Mouse (Mus musculus) thymus, postnatal 36 days (tissue): ENCODE results near the gene Srek1.
A peak's percentile ranks its signal among the peaks of the same experiment; 100 is the strongest.

Experiments used
- DNase-seq, 2 experiments: peaks; one replicate each; pipeline ENCODE4 v3.0.0; 2022; ENCODE audit warnings: mixed read lengths in 2 of 2

The Srek1 gene

DNA sequence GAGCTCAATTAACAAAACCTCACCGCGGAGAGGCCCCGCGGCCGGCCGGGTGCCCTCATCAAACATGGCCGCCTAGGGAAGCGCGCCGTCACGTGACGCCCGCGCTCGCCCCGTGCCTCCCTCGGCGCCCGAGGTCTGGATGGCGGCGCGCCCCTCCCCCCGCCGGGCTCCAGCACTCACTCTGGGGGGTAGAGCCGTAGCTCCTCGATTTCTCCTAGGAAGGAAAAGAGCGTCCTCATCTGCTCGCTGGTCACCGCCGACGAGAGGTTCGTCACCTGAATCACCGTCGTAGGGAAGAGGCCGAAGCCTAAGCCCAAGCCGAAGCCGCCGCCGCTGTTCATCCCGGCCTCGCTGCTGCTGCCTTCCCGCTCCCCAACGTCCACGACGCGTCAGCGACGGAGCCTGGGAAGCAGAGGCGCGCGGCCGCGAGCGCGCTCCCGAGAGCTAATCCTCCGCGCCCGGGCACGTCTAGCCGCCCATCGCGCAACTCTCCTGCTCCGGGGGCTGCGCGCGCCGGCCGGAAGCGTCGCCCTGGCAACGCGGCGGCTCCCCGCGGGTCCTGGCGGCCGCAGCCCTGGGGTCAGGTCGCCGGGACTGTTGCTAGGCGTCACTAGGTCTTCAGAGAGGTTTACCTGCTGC, at the start of gene Srek1:
Srek1 (minus strand) TSS at position 490 of the 639 bp plus-strand sequence.
- DNase-seq: peak; percentile 87 to 91

DNA sequence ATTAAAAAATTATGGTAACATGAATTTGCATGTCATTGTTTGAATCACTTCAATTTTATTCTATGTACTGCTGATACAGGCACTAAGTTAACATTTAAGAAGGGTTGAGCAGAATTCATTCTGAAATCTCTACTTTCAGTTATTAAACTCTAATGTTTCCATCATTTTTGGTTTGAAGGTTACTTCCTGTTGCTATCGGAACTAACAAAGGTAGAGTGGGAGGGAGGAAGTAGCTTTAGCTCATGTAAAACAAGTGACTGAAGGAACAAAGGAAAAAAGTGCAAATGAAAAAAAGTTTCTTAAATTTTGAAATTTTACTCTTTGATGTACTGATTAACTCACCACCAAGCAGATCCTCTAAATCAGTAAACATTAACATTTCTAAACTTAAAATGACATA, 47.9 kb upstream of the Srek1 start:
- no peak for DNase-seq

DNA sequence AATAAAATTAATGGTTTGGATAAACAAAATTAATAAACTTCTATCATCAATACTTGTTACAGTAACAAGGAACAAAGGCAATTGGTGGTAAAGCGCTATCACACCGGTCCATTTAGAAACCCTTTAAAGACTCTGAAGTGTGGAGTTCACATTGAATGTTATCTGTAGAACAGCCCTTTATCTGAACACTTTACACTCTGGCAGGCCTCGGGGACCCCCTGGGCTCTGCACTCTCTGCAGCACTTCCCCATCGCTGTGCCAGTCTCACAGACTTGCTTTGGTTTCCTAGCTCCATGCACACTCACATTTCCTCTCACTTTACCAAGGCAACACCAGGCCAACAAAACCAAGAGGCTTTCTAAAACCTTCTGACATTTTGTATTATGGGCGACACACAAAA, 45.0 kb upstream of the Srek1 start:
- no peak for DNase-seq

DNA sequence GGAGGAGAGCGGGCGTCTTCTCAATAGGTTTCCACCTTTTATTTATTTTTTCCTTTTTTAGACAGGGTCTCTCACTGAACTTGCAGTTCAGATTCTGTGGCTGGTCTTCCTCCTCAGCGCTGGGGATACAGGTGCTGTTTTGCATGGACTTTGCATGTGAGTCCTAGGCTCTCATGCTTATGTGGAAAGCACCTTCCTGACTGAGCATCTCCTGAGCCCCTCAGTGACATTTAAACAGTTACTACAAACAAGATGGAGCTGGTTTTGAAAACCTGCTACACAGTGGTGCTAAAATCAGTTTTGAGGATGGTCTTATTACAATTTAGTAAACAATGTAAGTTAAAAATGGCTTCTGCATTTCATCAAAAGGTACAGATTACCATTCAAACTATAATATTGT, 43.5 kb upstream of the Srek1 start:
- DNase-seq: no peak

DNA sequence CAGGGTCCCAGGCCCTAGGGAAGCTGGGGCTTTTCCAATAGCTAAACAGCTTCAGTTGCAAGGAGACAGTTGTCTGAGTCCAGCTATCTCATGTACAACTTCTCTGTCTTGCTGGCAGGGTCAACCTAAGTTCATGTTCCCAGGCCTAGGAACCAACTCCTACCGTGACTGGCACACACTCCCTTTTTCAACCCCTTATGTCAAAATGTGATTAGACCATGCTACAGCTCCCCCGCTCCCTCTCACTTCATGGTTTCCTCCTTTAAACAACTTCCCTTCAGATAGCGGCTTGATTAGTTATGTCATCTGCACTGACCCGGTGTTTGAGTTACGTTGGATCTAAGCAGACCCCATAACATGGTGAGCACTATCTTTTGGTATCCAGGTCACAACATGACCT, 33.1 kb upstream of the Srek1 start:
- no peak for DNase-seq

DNA sequence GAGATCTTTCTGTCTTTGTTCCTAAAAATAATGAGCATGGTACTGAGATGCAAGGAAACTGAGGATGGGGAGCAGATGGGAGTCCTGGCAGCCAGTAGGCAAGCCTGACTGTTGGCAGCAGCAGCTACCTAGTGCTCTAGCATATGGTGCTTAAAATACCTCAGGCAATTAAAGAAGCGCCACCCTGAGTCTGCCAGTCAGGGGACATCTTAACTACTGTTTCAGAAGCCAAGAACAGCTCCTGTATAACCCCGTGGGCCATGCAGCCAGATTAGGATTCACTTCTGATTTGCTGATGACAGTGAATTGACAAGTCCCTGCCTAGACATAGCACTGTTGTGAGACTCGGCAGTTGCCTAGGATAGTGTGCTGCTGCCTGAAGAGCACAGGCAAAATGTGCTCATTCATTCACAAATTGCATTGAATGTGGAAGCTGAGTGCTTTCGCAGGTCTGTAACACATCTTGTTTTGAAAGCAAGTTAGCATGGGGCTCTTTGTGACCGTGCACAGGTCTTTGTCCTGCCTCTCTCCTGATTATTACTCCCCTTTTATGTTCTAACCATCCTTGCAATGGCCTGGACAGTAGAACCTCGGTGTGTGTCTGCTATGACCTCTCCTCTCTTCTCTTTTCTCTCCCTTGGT, 31.9 kb upstream of the Srek1 start:
- no peak for DNase-seq

DNA sequence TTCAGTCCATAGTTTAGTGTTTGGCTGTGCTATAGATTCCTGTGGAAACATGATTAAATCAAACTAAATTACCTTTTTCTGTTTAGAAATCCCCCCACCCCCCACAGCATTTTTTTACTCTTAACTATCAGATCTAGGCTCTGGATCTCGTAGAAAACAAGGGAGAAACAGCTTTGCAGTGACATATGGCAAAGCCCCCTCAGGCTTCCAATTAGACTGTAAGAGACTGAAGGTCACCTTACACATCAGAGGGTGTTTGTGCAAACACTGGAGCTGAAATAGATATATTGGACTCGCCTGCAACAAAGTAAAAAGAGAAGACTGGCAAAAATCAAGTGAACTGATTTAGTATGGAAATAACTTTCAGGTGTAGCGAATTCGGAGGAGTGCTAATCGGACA, 29.3 kb upstream of the Srek1 start:
- no peak for DNase-seq

DNA sequence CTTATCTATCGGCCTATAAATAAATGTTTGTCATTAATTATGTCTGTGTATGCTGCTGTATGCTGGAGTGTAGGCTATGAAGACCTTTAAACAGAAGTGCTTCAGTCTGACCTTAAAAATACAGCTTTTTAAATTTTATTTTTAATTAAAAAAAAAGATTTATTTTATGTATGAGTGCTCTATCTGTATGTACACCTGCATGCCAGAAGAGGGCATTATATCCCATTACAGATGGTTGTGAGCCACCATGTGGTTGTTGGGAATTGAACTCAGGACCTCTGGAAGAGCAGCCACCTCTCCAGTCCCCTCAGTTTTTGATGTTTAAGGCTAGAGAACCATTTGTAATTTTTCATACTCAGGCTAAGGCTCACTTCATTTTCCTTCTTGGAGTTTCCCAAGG, 26.6 kb upstream of the Srek1 start:
- DNase-seq: no peak

DNA sequence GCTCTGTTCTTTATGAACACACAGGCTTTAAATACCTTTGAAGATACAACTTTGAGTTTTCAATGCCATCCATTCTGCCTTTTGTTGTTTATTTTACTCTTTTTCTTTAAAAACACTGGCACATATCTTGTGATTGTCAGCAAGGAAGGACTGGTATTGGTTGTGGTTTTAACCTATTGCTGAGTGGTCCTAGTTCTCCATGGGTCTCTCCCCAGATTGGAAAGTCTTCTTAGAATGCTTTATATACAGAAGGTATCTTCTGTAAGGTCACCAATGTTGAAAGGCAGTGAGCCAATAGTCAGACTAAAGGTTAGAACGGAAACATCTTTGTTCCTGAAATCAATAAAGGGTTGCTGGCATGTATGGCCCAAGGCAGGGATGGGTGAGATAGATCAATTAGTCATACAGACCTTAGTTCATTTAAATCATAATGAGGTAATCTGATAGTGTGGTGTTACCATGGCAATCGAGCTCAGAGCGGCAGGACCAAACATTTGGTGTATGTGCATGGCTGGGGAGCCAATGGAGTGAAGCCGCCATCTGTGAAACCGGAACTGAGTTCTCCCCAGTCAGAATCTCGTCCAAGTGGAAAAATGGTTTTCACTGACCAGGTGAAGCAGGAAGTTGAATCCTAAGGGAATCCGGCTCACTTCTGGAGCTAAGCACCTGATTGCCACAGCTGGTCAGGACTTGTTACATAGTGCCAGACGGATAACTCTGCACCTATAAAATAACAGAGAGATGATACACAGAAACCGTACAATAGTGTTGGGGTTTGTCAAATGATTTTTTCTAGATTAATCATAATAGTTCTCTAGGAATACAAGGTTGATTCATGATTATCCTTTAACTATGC, 20.5 kb upstream of the Srek1 start:
- DNase-seq: no peak

DNA sequence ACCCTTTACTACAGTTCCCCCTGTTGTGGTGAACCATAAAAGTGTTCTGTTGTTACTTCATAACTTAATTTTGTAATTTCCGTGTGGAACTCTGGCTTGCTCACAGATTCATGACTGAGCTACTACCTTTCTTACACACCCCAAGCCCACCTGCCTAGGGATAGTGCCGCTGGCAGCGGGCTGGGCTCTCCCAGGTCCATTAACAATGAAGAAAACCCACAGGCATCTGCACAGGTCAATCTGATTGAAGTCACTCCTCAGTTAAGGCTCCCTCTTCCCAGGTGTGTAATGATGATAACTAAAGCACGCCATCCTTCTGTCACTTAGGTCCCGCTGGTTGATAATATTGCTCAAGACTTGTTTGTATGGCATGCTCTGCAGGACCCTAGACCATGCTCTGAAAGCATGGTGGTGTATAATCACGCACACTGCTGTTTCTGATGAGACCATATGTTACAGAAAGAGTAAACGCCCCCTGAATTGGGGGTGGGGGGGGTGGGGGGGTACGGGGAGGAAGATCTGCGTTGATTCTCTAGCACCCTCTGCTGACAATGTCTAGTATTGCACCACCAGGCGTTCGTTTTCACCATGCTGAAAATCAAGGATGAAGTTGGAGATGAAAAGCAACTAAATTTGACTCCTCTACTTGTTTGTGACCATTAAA, 5.6 kb upstream of the Srek1 start:
- peak; percentile 16 to 22 for DNase-seq

DNA sequence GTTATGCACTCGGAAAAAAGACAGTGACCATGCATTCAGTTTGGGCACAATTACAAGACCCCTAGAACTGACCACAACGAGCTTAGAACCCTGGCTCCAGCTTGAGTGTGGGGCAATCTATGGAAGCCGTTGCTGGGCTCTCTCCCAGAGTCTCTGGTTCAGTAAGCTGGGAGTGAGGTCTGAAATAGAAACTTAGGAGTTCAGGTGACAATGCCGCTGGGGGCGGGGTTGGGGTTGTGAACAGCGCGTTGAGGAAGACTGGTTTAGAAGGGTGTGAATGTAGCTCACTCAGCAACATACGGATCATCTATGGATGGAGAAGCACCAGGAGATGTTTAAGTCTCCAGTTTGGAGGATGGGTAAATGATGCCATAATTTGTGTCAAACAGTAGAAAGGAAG, 2.7 kb upstream of the Srek1 start:
- DNase-seq: no peak

DNA sequence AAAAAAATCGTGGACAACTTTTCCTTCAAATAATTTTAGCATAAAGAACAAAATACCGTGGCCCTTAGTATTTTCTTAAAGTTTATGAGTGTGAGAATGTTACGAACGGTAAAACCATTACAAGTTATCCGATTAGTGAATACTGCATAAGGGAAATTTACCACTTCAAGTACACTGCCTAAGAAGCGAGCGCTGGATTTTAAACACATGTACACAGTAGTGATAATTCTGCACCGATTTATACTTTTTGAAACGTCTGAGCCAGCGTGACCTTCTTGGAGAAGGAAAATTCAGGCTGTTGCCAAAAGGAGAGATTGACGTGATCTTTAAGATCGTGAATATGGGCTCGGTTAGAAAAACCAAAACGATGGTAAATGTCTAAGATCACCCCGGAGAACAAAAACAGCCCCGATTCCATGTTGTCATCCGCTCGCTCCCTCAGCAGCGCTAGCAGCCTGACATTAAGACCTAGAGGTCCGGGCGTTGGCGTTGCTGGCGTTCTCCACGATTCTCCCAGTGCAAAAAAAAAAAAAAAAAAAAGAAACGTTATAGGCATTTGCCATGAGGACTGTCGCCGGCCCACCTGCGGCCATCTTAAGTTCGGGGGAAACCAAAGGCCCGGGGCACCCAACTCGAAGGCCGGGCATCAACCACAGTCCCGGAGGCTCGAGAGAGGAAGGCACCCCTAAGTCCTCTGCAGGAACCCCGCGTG, 845 bp downstream of the Srek1 start:
- no peak for DNase-seq

DNA sequence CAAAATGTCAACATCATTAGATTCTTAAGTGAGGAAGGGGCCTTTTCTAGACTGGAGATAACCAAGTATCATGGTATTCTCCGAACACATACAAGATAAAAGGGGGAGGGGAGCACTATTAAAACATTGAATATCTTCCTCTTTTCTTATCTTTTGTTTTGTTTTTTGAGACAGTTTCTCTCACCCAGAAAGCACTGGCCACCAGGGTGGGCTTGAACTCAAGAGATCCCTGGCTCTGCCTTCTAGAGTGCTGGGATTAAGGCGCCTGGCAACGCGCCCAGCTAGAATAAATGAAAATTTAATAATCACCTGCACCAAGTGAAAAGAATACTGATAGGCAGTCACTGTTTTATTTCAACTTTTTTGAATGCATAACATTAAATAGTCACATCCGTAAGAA, 1.5 kb downstream of the Srek1 start:
- no peak for DNase-seq

DNA sequence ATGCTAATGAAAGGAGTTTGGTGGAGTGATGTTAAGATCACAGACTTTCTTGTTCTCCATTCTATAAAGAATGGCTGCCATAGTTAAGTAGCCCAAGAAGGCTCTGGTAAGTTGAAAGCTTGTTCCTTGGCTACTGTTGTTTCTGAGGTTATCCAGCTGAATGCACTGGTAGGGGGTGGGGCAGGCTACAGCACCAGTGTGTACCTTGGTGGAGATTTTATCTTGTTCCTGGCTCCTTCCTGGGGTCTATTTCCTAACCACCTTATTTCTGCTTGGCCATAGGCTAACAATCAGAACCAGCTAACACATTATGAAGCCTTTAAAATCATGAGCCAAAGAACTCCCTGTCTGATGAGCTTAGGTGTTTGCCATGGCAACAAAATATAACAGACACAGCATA, 3.6 kb downstream of the Srek1 start:
- DNase-seq: no peak

DNA sequence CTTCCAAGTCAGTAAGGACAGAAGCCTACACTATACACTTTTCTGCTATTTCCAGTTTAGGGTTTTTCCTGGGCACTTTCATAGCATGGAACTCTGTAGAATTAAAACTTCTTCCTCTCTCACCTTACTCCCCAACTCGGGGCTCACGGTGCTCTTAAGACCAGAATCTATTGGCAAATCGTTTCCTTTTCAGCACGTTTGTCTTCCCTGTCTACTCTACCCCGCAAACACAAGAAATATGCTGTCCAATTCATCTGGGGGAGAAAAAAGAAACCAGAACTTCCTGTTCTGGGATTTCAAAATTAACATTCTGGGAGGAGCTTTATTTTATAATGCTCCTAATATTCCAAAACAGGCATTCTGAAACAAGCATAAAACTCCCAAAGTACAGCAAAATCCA, 6.5 kb downstream of the Srek1 start:
- DNase-seq: no peak

DNA sequence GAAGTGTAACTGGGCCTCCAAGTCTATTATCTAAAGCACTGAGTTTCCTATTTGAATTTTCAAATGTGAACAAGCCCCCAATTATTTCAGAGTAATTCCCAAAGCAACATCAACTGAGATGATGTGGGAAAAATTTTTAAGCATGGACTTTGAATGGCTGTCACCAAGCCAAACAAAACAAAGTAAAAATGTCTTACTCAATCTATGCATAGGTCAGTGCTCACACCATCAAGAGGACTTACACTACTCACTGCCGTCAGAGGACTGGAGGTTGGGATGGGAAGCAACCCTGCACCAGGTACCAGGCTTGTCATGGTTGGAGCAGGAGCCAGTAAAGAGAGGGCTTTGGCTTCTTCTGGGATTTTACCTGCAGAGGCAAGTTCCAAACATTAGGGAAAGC, 10.8 kb downstream of the Srek1 start:
- DNase-seq: no peak

DNA sequence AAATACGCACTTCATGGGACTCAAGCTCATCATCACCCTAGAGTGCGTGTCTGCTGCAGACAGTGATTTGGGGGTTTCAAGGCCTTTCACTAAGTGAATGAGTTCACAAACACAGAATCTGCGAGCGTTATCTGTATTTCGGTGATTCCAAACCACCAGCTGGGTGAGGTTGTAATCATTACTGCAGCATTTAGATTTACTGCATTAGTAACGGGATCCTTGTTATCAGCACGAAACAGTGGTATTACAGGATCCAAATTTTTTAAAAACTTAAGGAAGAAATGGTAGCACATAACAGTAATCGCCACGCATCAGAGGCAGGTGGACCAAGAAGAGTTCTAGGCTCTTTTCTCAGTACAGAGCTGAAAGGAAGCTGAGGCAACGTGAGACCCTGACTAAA, 12.4 kb downstream of the Srek1 start:
- DNase-seq: no peak

DNA sequence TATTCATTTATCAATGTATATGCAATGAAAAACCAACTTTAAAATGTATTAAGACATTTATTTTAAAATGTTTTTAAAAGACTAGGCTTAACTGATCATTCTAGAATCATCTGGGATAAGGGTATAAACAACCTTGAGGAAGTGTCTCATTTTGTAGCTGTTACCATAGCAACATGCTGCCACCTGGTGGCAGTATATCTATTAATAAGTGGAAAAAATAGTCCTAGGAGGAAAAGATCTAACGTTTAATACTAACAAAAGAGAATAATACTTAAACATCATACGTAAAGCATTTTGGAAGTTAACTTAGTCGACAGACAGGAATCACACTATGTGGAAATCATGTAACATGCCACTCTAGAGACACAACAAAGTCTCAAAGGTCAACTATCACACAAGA, 23.0 kb downstream of the Srek1 start:
- no peak for DNase-seq

DNA sequence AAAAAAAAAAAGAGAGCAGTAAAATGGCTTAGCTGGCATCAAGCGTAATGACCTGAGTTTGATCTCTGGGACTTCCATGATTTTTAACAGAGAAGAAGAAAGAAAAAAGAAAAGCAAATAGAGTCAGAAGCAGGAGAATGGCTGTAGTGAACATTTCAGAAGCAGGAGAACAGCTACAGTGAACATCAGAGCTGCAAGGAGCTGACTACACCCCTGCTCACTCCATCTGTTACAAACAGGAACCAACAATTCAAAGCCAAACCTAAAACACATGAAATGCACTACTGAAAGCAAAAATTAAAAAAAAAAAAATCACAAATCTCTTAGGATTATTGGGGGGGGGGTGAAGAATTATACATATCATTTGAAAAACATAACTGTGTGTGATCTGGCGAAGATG, 28.7 kb downstream of the Srek1 start:
- DNase-seq: no peak

DNA sequence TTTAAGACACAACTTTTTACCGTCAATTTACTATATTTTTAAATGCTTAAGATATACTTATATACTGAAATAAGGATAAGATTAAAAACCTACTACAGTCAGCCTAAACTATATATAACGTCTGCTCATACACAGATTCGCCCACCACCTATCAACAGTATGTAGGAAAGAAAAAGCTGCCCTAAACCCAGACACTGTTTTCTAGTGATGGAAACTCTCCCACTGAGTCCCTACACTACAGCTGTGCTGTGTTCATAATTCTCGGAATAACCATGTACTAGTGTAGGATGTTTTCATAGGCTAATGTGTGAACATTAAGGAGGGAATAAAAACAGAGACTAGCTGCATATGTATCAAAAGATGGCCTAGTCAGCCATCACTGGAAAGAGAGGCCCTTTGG, 29.2 kb downstream of the Srek1 start:
- no peak for DNase-seq

DNA sequence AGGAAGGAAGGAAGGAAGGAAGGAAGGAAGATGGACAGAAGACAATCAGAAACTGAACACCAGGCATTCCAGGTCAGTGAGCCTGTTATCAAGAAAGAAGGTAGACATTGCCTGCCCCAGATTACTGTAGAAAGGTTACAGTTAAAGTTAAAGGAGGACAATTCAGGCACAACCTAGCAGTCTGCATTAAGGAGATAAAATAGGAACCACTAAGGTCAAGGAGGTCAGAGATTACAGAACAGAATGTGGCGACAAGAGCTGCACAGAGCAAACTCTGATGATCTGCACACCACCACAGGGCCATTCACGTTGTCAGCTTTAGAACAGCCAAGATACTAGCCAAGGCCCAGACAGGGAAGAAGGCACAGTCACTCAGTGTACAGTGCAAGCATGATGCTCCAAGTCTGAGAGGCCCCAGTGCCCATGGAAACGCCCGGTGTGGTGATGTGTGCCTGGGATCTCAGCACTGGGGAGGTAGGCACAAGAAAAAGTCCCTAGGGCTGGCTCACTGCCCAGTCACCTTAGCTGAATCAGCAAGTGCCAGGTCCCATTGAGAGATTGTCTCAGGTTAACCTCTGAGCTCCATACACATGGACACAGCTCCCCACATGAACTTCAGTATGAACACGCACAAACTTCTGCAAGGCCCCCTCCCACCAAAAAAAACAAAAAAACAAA, 38.9 kb downstream of the Srek1 start:
- no peak for DNase-seq

DNA sequence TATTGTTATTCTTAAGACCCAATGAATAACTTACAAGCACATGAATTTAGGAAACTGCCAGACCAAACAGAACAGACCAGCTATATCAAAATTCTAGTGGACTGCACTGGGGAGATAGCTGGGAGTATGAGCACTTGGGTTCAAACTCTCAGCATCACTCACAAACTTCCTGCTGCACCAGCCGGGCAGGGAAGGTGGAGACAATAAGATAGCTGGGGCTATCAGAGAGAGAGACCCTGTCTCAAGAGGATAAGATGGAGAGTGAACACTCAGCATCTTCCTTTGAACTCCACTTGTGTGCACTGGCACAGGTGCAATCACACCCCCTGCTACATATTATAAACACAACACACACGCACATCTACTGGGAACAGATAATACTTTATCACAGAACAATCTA, 47.5 kb downstream of the Srek1 start:
- no peak for DNase-seq
